In genomic region chr1:154704558-154705185, GRCm38 (mm10) we compare ENCODE assay signal across 10 mouse cellular contexts.
DNase-seq lines count a peak whose midpoint lies in the region; ATAC-seq and TF ChIP-seq lines count a peak whose summit lies in the region.
"Had no signal": no experiment of that assay in that cellular context is flagged by ENCODE, and none has a peak within 500 bp of the region (broad histone marks: within the 10 kb centered on the region; RNA-seq: fewer than 3 reads in every experiment).

No protein-coding gene starts in this region.

- no peak overlapping the region for H3K4me2 ChIP-seq in stomach, embryonic 14.5 days (replicated peaks; ENCODE audit: low read depth, low read length)
- no peak overlapping the region for H3K4me2 ChIP-seq in stomach, postnatal 0 days (replicated peaks; ENCODE audit: low read depth)
- H3K4me2 ChIP-seq in stomach, embryonic 16.5 days (ENCODE audit: low read depth, low read length) = no peak overlapping the region

- H3K9me3 ChIP-seq in stomach, embryonic 14.5 days (ENCODE audit: control insufficient read depth, low read depth, low read length) = no peaks in the 10 kb centered on the region
- no peaks in the 10 kb centered on the region for H3K9me3 ChIP-seq in stomach, postnatal 0 days (ENCODE audit: control insufficient read depth, low read length)
- no peaks in the 10 kb centered on the region for H3K9me3 ChIP-seq in limb, embryonic 10.5 days (replicated peaks)
- H3K9me3 ChIP-seq in stomach, embryonic 16.5 days (replicated peaks; ENCODE audit: control insufficient read depth, low read length) = no peaks in the 10 kb centered on the region

- TF ChIP-seq EP300 in stomach, postnatal 0 days (optimal IDR thresholded peaks at IDR 0.05) = no peak

- ATAC-seq in stomach, embryonic 14.5 days (ENCODE audit: insufficient number of reproducible peaks, insufficient read depth, low FRiP score, low read depth) = peak; percentile 72; the same call in 1 of the 2 replicates
- ATAC-seq in stomach, postnatal 0 days (ENCODE audit: low FRiP score, low TSS enrichment) = no peak
- peak; percentile 61; the same call in 1 of the 2 replicates for ATAC-seq in stomach, embryonic 16.5 days (ENCODE audit: insufficient read depth, low FRiP score)

- TF ChIP-seq CTCF in stomach, postnatal 0 days (IDR thresholded peaks at IDR 0.05; ENCODE audit: low read depth) = no peak

- 51% methylated on average over 11 of the region's 11 CpGs for WGBS in stomach, embryonic 14.5 days
- WGBS in stomach, postnatal 0 days = 48% methylated on average over 11 of the region's 11 CpGs
- 42% methylated on average over 11 of the region's 11 CpGs for WGBS in limb, embryonic 10.5 days
- 48% methylated on average over 11 of the region's 11 CpGs for WGBS in stomach, embryonic 16.5 days

- H3K27me3 ChIP-seq in stomach, embryonic 14.5 days (ENCODE audit: control insufficient read depth, insufficient read depth, low read length) = no peaks in the 10 kb centered on the region
- H3K27me3 ChIP-seq in stomach, postnatal 0 days (ENCODE audit: control insufficient read depth, insufficient read depth, low read length) = no peaks in the 10 kb centered on the region
- no peaks in the 10 kb centered on the region for H3K27me3 ChIP-seq in limb, embryonic 10.5 days (ENCODE audit: low read depth, poor library complexity, severe bottlenecking)
- H3K27me3 ChIP-seq in stomach, embryonic 16.5 days (ENCODE audit: control insufficient read depth, insufficient read depth, low read length) = no peaks in the 10 kb centered on the region

- H3K36me3 ChIP-seq in stomach, embryonic 14.5 days (ENCODE audit: control insufficient read depth, insufficient read depth, low read length) = no peaks in the 10 kb centered on the region
- no peaks in the 10 kb centered on the region for H3K36me3 ChIP-seq in stomach, postnatal 0 days (ENCODE audit: control insufficient read depth, insufficient read depth, low read length)
- no peaks in the 10 kb centered on the region for H3K36me3 ChIP-seq in limb, embryonic 10.5 days
- no peaks in the 10 kb centered on the region for H3K36me3 ChIP-seq in stomach, embryonic 16.5 days (ENCODE audit: control insufficient read depth, insufficient read depth, low read length)

- peaks cover 3% of the 10 kb centered on the region; the same call in 1 of the 2 replicates for H3K4me1 ChIP-seq in stomach, embryonic 14.5 days (ENCODE audit: control insufficient read depth, insufficient read depth, low read length)
- H3K4me1 ChIP-seq in stomach, postnatal 0 days (replicated peaks; ENCODE audit: control insufficient read depth, insufficient read depth) = no peaks in the 10 kb centered on the region
- peaks cover 34% of the 10 kb centered on the region for H3K4me1 ChIP-seq in limb, embryonic 10.5 days
- H3K4me1 ChIP-seq in stomach, embryonic 16.5 days (ENCODE audit: control insufficient read depth, insufficient read depth, low read length) = 0 out of 2 replicates have a peak, but pooled peaks cover 4% of the 10 kb centered on the region

- H3K4me3 ChIP-seq in stomach, embryonic 14.5 days (ENCODE audit: low read depth, low read length) = no peak overlapping the region
- H3K4me3 ChIP-seq in stomach, postnatal 0 days (ENCODE audit: low read depth, low read length) = no peak overlapping the region
- no peak overlapping the region for H3K4me3 ChIP-seq in limb, embryonic 10.5 days
- H3K4me3 ChIP-seq in stomach, embryonic 16.5 days (replicated peaks; ENCODE audit: low read length) = no peak overlapping the region

- no peak overlapping the region for H3K27ac ChIP-seq in stomach, embryonic 14.5 days (ENCODE audit: low read length)
- no peak overlapping the region for H3K27ac ChIP-seq in stomach, postnatal 0 days (replicated peaks)
- H3K27ac ChIP-seq in limb, embryonic 10.5 days = peak overlapping the region; percentile 42; the same call in 1 of the 2 replicates
- no peak overlapping the region for H3K27ac ChIP-seq in stomach, embryonic 16.5 days (ENCODE audit: low read length)

- H3K9ac ChIP-seq in stomach, embryonic 14.5 days (replicated peaks; ENCODE audit: low read depth, low read length) = no peak overlapping the region
- no peak overlapping the region for H3K9ac ChIP-seq in stomach, postnatal 0 days (ENCODE audit: low read length)
- no peak overlapping the region for H3K9ac ChIP-seq in stomach, embryonic 16.5 days (ENCODE audit: low read length)

- peak; percentile 29 for DNase-seq in embryo, embryonic 10 days (ENCODE audit: low spot score)
- DNase-seq in embryo, embryonic 9.5 days (ENCODE audit: extremely low spot score) = no peak
- no peak for DNase-seq in stomach, postnatal 0 days (ENCODE audit: low spot score)
- peak; percentile 70 for DNase-seq in limb, embryonic 10.5 days (ENCODE audit: low spot score)
- no peak for DNase-seq in Muller cell, postnatal 12 days (ENCODE audit: inconsistent ontology term)
- no peak for DNase-seq in thymus, postnatal 10 days (ENCODE audit: low spot score in 2 of 2)
- DNase-seq: liver; right cerebral cortex, postnatal 4 days had no signal

Comparison
In these comparisons a context has a peak if more than half of its experiments do, and no peak if none do; other contexts are left out.
1. DNase-seq: peak in embryo, embryonic 10 days (single experiment) and limb, embryonic 10.5 days (single experiment); none in embryo, embryonic 9.5 days (single experiment), stomach, postnatal 0 days (single experiment), Muller cell, postnatal 12 days (single experiment) and thymus, postnatal 10 days (0 of 2).